Mouse (Mus musculus): ENCODE results near the gene Pth. TPM values are rescaled to one million over a fixed set of nuclear protein-coding genes. Genes with fewer than 3 reads are reported as not detected.

The Pth gene
- polyA plus RNA-seq, 1 experiment from 2014 or later: 0.47 TPM

DNA sequence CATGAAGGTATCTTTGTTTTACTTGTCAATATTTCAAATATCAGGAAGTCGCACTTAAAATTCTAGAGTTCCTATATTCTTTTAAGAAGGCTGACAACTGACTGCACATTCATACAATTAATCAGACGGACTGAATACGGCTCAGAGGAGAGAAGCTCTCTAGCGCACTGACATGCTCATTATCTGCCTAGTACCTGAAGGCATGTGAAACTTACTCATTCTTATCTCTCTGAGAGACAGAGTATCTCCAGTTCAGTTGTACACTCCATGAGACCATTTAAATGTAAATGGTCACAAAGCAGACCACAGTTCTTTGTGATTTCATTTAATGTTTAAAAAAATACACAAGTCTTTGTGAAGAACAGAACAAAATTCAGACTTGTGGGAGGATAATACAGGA is 20.9 kb downstream of the Pth start:
- Histone ChIP-seq H3K36me3 (ENCODE audit: control insufficient read depth, insufficient read depth, low read length) (no peaks in the 10 kb centered on the region), H3K27me3 (ENCODE audit: control insufficient read depth, insufficient read depth, low read length) (no peaks in the 10 kb centered on the region), H3K4me3 (ENCODE audit: low read depth, low read length) (no peak overlapping the region), H3K4me1 (ENCODE audit: control insufficient read depth, insufficient read depth, low read length) (peaks cover 3% of the 10 kb centered on the region; the same call in 1 of the 2 replicates), H3K9me3 (replicated peaks; ENCODE audit: control insufficient read depth, low read length) (no peaks in the 10 kb centered on the region), H3K4me2 (no peak overlapping the region), H3K9ac (ENCODE audit: low read depth, low read length) (no peak overlapping the region), H3K27ac (ENCODE audit: low read depth, low read length) (no peak overlapping the region)
- 60% methylated on average over 4 of the region's 4 CpGs for whole genome bisulfite sequencing (ENCODE audit: insufficient replicate concordance)
- ATAC-seq (replicated peaks; ENCODE audit: insufficient number of reproducible peaks, low FRiP score, low TSS enrichment): no peak

DNA sequence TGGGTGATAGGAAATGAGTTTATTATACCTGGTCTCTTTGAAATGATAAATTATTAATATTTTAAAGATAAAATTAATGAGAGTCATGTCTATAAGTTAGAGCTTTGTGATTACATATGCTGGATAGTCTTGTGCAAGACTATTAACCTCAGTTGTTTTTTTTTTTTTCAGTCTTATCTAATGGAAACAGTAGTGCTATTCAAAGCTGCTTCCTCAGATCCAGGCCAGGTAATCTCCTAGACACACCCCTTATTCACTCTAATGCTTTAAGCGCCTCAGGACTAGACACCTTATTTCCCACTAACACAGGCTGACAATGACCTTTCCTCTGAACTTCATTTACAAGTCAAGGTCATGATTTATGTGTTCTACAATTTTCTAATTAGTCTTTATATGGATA is 39.3 kb downstream of the Pth start:
- H3K9ac ChIP-seq (ENCODE audit: low read depth, low read length): no peak overlapping the region
- H3K4me2 ChIP-seq: no peak overlapping the region
- no peaks in the 10 kb centered on the region for H3K36me3 ChIP-seq (ENCODE audit: control insufficient read depth, insufficient read depth, low read length)
- no peak for ATAC-seq (replicated peaks; ENCODE audit: insufficient number of reproducible peaks, low FRiP score, low TSS enrichment)
- H3K27me3 ChIP-seq (ENCODE audit: control insufficient read depth, insufficient read depth, low read length): no peaks in the 10 kb centered on the region
- WGBS (ENCODE audit: insufficient replicate concordance): 60% methylated on average over 1 of the region's 1 CpGs
- H3K4me1 ChIP-seq (ENCODE audit: control insufficient read depth, insufficient read depth, low read length): no peaks in the 10 kb centered on the region; the same call in 1 of the 2 replicates
- no peak overlapping the region for H3K4me3 ChIP-seq (ENCODE audit: low read depth, low read length)
- no peaks in the 10 kb centered on the region for H3K9me3 ChIP-seq (replicated peaks; ENCODE audit: control insufficient read depth, low read length)
- no peak overlapping the region for H3K27ac ChIP-seq (ENCODE audit: low read depth, low read length)

DNA sequence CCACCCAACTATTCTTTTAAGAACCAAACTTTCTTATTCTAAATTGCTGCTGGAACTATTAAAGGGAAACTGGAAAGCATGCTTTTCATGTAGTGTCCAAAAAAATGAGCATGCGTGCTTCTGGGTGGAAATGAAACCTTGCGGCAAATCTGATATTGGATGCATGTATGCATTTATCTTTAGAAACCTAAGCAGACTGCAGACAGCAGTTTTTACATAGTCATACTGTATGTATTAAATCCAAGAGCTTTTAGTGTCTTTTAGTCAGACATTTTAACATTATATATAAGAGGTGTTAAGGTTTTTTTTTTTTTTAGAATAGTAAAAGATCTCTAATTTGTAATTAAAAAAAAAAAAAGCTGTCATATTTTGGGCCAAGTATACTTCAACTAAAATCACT is 40.7 kb downstream of the Pth start:
- no peaks in the 10 kb centered on the region for H3K9me3 ChIP-seq (replicated peaks; ENCODE audit: control insufficient read depth, low read length)
- H3K4me2 ChIP-seq: no peak overlapping the region
- no peaks in the 10 kb centered on the region; the same call in 1 of the 2 replicates for H3K4me1 ChIP-seq (ENCODE audit: control insufficient read depth, insufficient read depth, low read length)
- WGBS (ENCODE audit: insufficient replicate concordance): 96% methylated on average over 2 of the region's 2 CpGs
- H3K27ac ChIP-seq (ENCODE audit: low read depth, low read length): no peak overlapping the region
- H3K27me3 ChIP-seq (ENCODE audit: control insufficient read depth, insufficient read depth, low read length): no peaks in the 10 kb centered on the region
- H3K36me3 ChIP-seq (ENCODE audit: control insufficient read depth, insufficient read depth, low read length): no peaks in the 10 kb centered on the region
- H3K4me3 ChIP-seq (ENCODE audit: low read depth, low read length): no peak overlapping the region
- no peak overlapping the region for H3K9ac ChIP-seq (ENCODE audit: low read depth, low read length)
- ATAC-seq (replicated peaks; ENCODE audit: insufficient number of reproducible peaks, low FRiP score, low TSS enrichment): no peak

DNA sequence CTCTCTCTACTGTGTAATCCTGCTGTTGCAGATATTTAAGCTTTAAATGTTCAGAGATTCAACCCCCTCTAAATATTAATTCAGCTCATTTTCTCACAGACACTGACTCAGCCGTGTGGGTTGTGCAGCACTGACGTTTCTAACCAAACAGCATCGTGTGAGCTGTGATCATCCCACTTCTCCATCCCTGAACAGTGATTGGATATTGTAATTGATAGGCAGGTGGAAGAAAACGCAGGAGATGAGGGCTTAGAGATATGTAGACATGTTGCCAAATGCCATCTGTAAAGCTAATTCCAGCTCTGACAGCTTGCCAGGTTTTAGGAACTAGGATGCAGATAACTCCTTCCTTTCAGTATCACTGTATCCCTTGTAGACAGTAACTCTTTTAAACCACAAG is 41.1 kb downstream of the Pth start:
- no peaks in the 10 kb centered on the region; the same call in 1 of the 2 replicates for H3K4me1 ChIP-seq (ENCODE audit: control insufficient read depth, insufficient read depth, low read length)
- ATAC-seq (replicated peaks; ENCODE audit: insufficient number of reproducible peaks, low FRiP score, low TSS enrichment): no peak
- H3K27me3 ChIP-seq (ENCODE audit: control insufficient read depth, insufficient read depth, low read length): no peaks in the 10 kb centered on the region
- H3K9ac ChIP-seq (ENCODE audit: low read depth, low read length): no peak overlapping the region
- no peak overlapping the region for H3K27ac ChIP-seq (ENCODE audit: low read depth, low read length)
- H3K4me3 ChIP-seq (ENCODE audit: low read depth, low read length): no peak overlapping the region
- no peak overlapping the region for H3K4me2 ChIP-seq
- H3K36me3 ChIP-seq (ENCODE audit: control insufficient read depth, insufficient read depth, low read length): no peaks in the 10 kb centered on the region
- 48% methylated on average over 4 of the region's 4 CpGs for WGBS (ENCODE audit: insufficient replicate concordance)
- H3K9me3 ChIP-seq (replicated peaks; ENCODE audit: control insufficient read depth, low read length): no peaks in the 10 kb centered on the region

Other genes with a start within 250 kb of the Pth start
- gene Arntl, start 181.1 kb downstream of the Pth start, polyA plus RNA-seq (2014; fragmentation: Nextera tagmentation; extraction: Ambion mirVana): 7.6 and 7.8 TPM in 2 replicates
- gene Btbd10, start 19.2 kb downstream of the Pth start, polyA plus RNA-seq (2014; fragmentation: Nextera tagmentation; extraction: Ambion mirVana): 25.2 and 25.5 TPM in 2 replicates
- 52.1 and 65.3 TPM in 2 replicates for gene Far1, start 125.3 kb upstream of the Pth start, polyA plus RNA-seq (2014; fragmentation: Nextera tagmentation; extraction: Ambion mirVana)